Mouse (Mus musculus) lung, postnatal 0 days (tissue): ENCODE measurements around the gene Dnah12.

ENCODE experiments used
- CTCF ChIP-seq: IDR thresholded peaks from 2 replicates; pipeline ENCODE4 v1.5.1; 2016; ENCODE audit warnings: antibody characterized with exemption, mild to moderate bottlenecking
- EP300 ChIP-seq: IDR thresholded peaks from 2 replicates; pipeline ENCODE4 v1.6.1; 2016; ENCODE audit warnings: antibody characterized with exemption, mild to moderate bottlenecking, control low read depth

- TF ChIP-seq EP300: no peak
- TF ChIP-seq CTCF: no peak
Observed at GRCm38 (mm10) chr14:26923702-26924421, 230.8 kb downstream of the Dnah12 start.
